Mouse (Mus musculus) lung, postnatal 0 days (tissue): Measurements from ENCODE around the gene C130074G19Rik.

Source experiments
- CTCF ChIP-seq: IDR thresholded peaks from 2 replicates; pipeline ENCODE4 v1.5.1; 2016; ENCODE audit warnings: antibody characterized with exemption, mild to moderate bottlenecking
- EP300 ChIP-seq: IDR thresholded peaks from 2 replicates; pipeline ENCODE4 v1.6.1; 2016; ENCODE audit warnings: antibody characterized with exemption, mild to moderate bottlenecking, control low read depth

DNA sequence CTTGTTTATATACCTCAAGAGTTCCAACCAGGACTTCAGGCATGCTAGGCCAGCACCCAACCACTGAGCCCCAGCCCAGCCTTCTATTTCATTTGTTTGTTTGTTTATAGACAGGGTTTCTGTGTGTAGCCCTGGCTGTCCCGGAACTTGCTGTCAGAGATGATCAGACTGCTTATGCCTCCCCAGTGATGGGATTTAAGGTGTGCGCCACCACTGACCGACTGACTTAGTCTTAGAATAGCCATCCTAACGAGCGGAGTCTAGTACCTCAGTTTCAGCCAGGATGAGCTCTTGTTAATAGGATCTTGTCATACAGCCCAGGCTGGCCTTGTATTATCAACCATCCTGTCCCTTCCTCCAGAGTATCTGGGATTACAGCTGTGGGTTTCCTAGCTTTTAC lies 1.8 kb downstream of the C130074G19Rik start:
- TF ChIP-seq CTCF (no peak), EP300 (no peak)
